Mouse (Mus musculus) MEL (cell line): ENCODE results near the gene Veph1. TPM values are rescaled to one million over a fixed set of nuclear protein-coding genes. Genes with fewer than 3 reads are reported as not detected.

Experiments used
- DNase-seq: peaks from one replicate; pipeline ENCODE4 v3.0.0; 2011; ENCODE audit warnings: low read depth, low spot score
- H3K27ac ChIP-seq: 2 replicates; pipeline ENCODE4 v1.5.1; 2012; ENCODE audit warnings: low read depth, mild to moderate bottlenecking, control low read depth, low read length, moderate library complexity; ENCODE audit not compliant: control insufficient read depth
- H3K27me3 ChIP-seq, 2 experiments: fragments of 150-350 bp in 1 of 2; sonication (generic) in 1 of 2; 2 replicates each; pipeline ENCODE4 v1.6.1; 2012; ENCODE audit warnings: low read length in 2 of 2, mild to moderate bottlenecking in 2 of 2, improper control_type of control experiment in 1 of 2, moderate library complexity in 1 of 2; ENCODE audit not compliant: insufficient read depth in 2 of 2, control insufficient read depth in 1 of 2
- H3K36me3 ChIP-seq, 2 experiments: 2 replicates each; pipeline ENCODE4 v1.6.1; 2012 to 2014; ENCODE audit warnings: low read length in 2 of 2, improper control_type of control experiment in 1 of 2, inconsistent platforms in 1 of 2, mild to moderate bottlenecking in 1 of 2; ENCODE audit not compliant: insufficient read depth in 2 of 2, control insufficient read depth in 1 of 2
- H3K4me1 ChIP-seq, 2 experiments: fragments of 150-350 bp in 1 of 2; sonication (generic) in 1 of 2; 2 replicates each; pipeline ENCODE4 v1.6.1; 2012; ENCODE audit warnings: low read length in 2 of 2, improper control_type of control experiment in 1 of 2, mild to moderate bottlenecking in 1 of 2; ENCODE audit not compliant: insufficient read depth in 2 of 2, control insufficient read depth in 1 of 2
- H3K4me3 ChIP-seq, 2 experiments: fragments of 150-350 bp in 1 of 2; sonication (generic) in 1 of 2; 2 replicates each; pipeline ENCODE4 v1.5.1; 2012; ENCODE audit warnings: low read depth in 2 of 2, low read length in 2 of 2, mild to moderate bottlenecking in 2 of 2, moderate library complexity in 2 of 2, control low read depth in 1 of 2, improper control_type of control experiment in 1 of 2; ENCODE audit not compliant: control insufficient read depth in 1 of 2, insufficient read depth in 1 of 2
- H3K79me2 ChIP-seq: 2 replicates; pipeline ENCODE4 v1.6.1; 2012; ENCODE audit warnings: mild to moderate bottlenecking, low read length, moderate library complexity; ENCODE audit not compliant: control insufficient read depth, poor library complexity, insufficient read depth
- H3K9ac ChIP-seq: 2 replicates; pipeline ENCODE4 v1.6.1; 2012; ENCODE audit warnings: low read depth, mild to moderate bottlenecking, control low read depth, low read length, moderate library complexity; ENCODE audit not compliant: control insufficient read depth, poor library complexity, severe bottlenecking
- H3K9me3 ChIP-seq: fragments of 150-350 bp; sonication (generic); replicated peaks from 2 replicates; pipeline ENCODE4 v1.6.1; 2012; ENCODE audit warnings: mild to moderate bottlenecking, low read length, improper control_type of control experiment, moderate library complexity; ENCODE audit not compliant: insufficient read depth
- BHLHE40 ChIP-seq: IDR thresholded peaks from 2 replicates; pipeline ENCODE4 v1.6.1; 2012; ENCODE audit warnings: low read depth, mild to moderate bottlenecking, inconsistent platforms, low read length, improper control_type of control experiment, borderline replicate concordance
- CHD1 ChIP-seq: IDR thresholded peaks from 2 replicates; pipeline ENCODE4 v1.6.1; 2012; ENCODE audit warnings: low read depth, mild to moderate bottlenecking, inconsistent platforms, low read length, improper control_type of control experiment
- CHD2 ChIP-seq: IDR thresholded peaks from 2 replicates; pipeline ENCODE4 v1.6.1; 2011; ENCODE audit warnings: low read length, improper control_type of control experiment
- E2F4 ChIP-seq: IDR thresholded peaks from 2 replicates; pipeline ENCODE4 v1.6.1; 2011; ENCODE audit warnings: low read depth, low read length, improper control_type of control experiment, borderline replicate concordance
- EP300 ChIP-seq, 2 experiments: IDR thresholded peaks; 2 replicates each; pipeline ENCODE4 v1.6.1; 2011; ENCODE audit warnings: improper control_type of control experiment in 2 of 2, low read length in 2 of 2, low read depth in 1 of 2, mild to moderate bottlenecking in 1 of 2
- ETS1 ChIP-seq: IDR thresholded peaks from 2 replicates; pipeline ENCODE4 v1.6.1; 2012; ENCODE audit warnings: low read depth, mild to moderate bottlenecking, inconsistent platforms, low read length, improper control_type of control experiment, moderate library complexity
- HCFC1 ChIP-seq: IDR thresholded peaks from 2 replicates; pipeline ENCODE4 v1.6.1; 2012; ENCODE audit warnings: low read depth, mild to moderate bottlenecking, inconsistent platforms, low read length, improper control_type of control experiment, moderate library complexity
- JUND ChIP-seq: IDR thresholded peaks from 2 replicates; pipeline ENCODE4 v1.6.1; 2011; ENCODE audit warnings: low read depth, mild to moderate bottlenecking, improper control_type of control experiment, low read length
- MAFK ChIP-seq: IDR thresholded peaks from 2 replicates; pipeline ENCODE4 v1.6.1; 2011; ENCODE audit warnings: low read depth, mild to moderate bottlenecking, low read length, improper control_type of control experiment, borderline replicate concordance
- MAZ ChIP-seq: IDR thresholded peaks from 2 replicates; pipeline ENCODE4 v1.6.1; 2012; ENCODE audit warnings: low read depth, mild to moderate bottlenecking, inconsistent platforms, low read length, improper control_type of control experiment
- MEF2A ChIP-seq: IDR thresholded peaks from 2 replicates; pipeline ENCODE4 v1.6.1; 2014; ENCODE audit warnings: low read depth, mild to moderate bottlenecking, inconsistent platforms, low read length, improper control_type of control experiment; ENCODE audit not compliant: poor library complexity, insufficient replicate concordance, severe bottlenecking; ENCODE audit errors: extremely low read depth
- MXI1 ChIP-seq: IDR thresholded peaks from 2 replicates; pipeline ENCODE4 v1.6.1; 2011; ENCODE audit warnings: mild to moderate bottlenecking, low read depth, low read length, improper control_type of control experiment
- MYC ChIP-seq: IDR thresholded peaks from 2 replicates; pipeline ENCODE4 v1.6.1; 2011; ENCODE audit warnings: low read depth, mild to moderate bottlenecking, low read length, improper control_type of control experiment, moderate library complexity
- NELFE ChIP-seq: IDR thresholded peaks from 2 replicates; pipeline ENCODE4 v1.6.1; 2011; ENCODE audit warnings: low read depth, low read length, improper control_type of control experiment
- POLR2AphosphoS5 ChIP-seq: IDR thresholded peaks from 2 replicates; pipeline ENCODE4 v1.6.1; 2012; ENCODE audit warnings: low read depth, borderline replicate concordance, mild to moderate bottlenecking, inconsistent platforms, low read length, moderate library complexity, mixed read lengths
- RAD21 ChIP-seq: IDR thresholded peaks from 2 replicates; pipeline ENCODE4 v1.6.1; 2011; ENCODE audit warnings: mild to moderate bottlenecking, low read depth, low read length, improper control_type of control experiment
- SIN3A ChIP-seq: IDR thresholded peaks from 2 replicates; pipeline ENCODE4 v1.6.1; 2012; ENCODE audit warnings: low read length, improper control_type of control experiment, inconsistent platforms
- SMC3 ChIP-seq: IDR thresholded peaks from 2 replicates; pipeline ENCODE4 v1.6.1; 2011; ENCODE audit warnings: low read depth, low read length, improper control_type of control experiment
- TAL1 ChIP-seq: IDR thresholded peaks from 2 replicates; pipeline ENCODE4 v1.6.1; 2012; ENCODE audit warnings: mild to moderate bottlenecking, inconsistent platforms, low read length, moderate library complexity, mixed read lengths
- TCF12 ChIP-seq: IDR thresholded peaks from 2 replicates; pipeline ENCODE4 v1.6.1; 2014; ENCODE audit warnings: low read depth, mild to moderate bottlenecking, inconsistent platforms, low read length, improper control_type of control experiment, moderate library complexity
- USF1 ChIP-seq: IDR thresholded peaks from 2 replicates; pipeline ENCODE4 v1.6.1; 2014; ENCODE audit warnings: low read depth, mild to moderate bottlenecking, inconsistent platforms, low read length, improper control_type of control experiment, moderate library complexity
- ZKSCAN1 ChIP-seq: IDR thresholded peaks from 2 replicates; pipeline ENCODE4 v1.6.1; 2012; ENCODE audit warnings: low read depth, mild to moderate bottlenecking, inconsistent platforms, low read length, improper control_type of control experiment, moderate library complexity
- ZMIZ1 ChIP-seq: IDR thresholded peaks from 2 replicates; pipeline ENCODE4 v1.6.1; 2012; ENCODE audit warnings: low read depth, mild to moderate bottlenecking, inconsistent platforms, low read length, improper control_type of control experiment, moderate library complexity
- polyA plus RNA-seq, 2 experiments: library from polyadenylated mRNA; stranded (reverse) in 1 of 2; unstranded in 1 of 2; fragments of >175 nt in 1 of 2; fragments of >200 nt in 1 of 2; gene quantifications; 2 replicates each; pipeline versions ENCODE4 v1.2.1 to v1.2.4; 2012; ENCODE audit warnings: low replicate concordance in 2 of 2, low read depth in 1 of 2; ENCODE audit not compliant: insufficient read length in 2 of 2, insufficient read depth in 1 of 2, missing spikeins in 1 of 2
- total RNA-seq: library from RNA; depleted of rRNA; stranded (reverse); fragments of 300-350 nt; gene quantifications from 2 replicates; pipeline ENCODE4 v1.2.3, GENCODE M21; 2012

Veph1 gene
- total and polyA plus RNA-seq, 3 experiments: 0.01 TPM; not detected in 2

DNA sequence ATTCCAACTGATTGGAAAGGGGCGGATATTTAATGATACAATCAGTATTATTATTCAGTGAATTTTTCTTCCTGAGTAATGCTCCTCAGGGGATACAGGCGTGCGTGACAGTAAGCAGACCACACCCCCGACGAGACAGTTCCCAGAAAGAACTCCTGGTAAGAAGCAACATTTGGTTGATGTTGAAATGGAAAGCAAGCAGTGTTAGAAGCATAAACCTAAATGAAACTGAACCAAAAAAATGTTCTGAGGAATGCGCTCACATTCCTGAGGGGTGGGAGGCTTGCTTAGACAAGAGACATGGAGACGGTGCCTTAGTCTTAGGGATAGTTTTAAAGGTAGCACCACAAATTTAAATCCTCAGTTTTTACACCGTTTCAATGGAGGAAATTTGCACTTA, 80.9 kb downstream of the Veph1 start:
- Histone ChIP-seq H3K9ac (no peak overlapping the region), H3K27ac (no peak overlapping the region), H3K9me3 (no peaks in the 10 kb centered on the region), H3K36me3 (no peaks in the 10 kb centered on the region), H3K4me1 (no peaks in the 10 kb centered on the region), H3K4me3 (no peak overlapping the region), H3K79me2 (no peaks in the 10 kb centered on the region), H3K27me3 (no peaks in the 10 kb centered on the region; a peak in 1 of 4 replicates)
- no peak for DNase-seq
- TF ChIP-seq MAZ (no peak), NELFE (no peak), MXI1 (no peak), JUND (no peak), E2F4 (no peak), BHLHE40 (no peak), SIN3A (no peak), TCF12 (no peak)

DNA sequence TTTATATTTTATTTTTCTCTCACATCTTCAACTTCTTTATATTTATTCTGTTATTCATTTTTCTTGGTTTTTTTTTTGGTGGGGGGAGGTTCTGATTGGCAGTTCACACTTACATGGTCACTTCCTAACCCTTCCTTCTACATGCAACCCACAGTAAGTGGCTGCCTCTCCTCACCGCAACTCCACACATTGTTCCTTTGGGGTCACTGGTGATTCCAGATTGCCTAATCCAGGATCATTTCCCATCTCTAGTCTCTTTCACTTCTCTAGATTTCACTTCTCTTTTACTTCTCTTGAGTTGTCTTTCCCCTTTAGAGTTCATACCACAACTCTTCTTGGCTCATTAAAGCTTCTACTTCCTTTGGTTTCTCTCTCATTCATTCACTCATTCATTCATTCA, 83.1 kb downstream of the Veph1 start:
- no peak overlapping the region for H3K4me3 ChIP-seq
- no peak overlapping the region for H3K27ac ChIP-seq
- H3K36me3 ChIP-seq: no peaks in the 10 kb centered on the region
- DNase-seq: no peak
- no peaks in the 10 kb centered on the region for H3K79me2 ChIP-seq
- H3K4me1 ChIP-seq: no peaks in the 10 kb centered on the region
- no peaks in the 10 kb centered on the region; a peak in 1 of 4 replicates for H3K27me3 ChIP-seq
- no peak overlapping the region for H3K9ac ChIP-seq
- H3K9me3 ChIP-seq: no peaks in the 10 kb centered on the region
- TF ChIP-seq HCFC1 (no peak), BHLHE40 (no peak), MXI1 (no peak), ZKSCAN1 (no peak)

DNA sequence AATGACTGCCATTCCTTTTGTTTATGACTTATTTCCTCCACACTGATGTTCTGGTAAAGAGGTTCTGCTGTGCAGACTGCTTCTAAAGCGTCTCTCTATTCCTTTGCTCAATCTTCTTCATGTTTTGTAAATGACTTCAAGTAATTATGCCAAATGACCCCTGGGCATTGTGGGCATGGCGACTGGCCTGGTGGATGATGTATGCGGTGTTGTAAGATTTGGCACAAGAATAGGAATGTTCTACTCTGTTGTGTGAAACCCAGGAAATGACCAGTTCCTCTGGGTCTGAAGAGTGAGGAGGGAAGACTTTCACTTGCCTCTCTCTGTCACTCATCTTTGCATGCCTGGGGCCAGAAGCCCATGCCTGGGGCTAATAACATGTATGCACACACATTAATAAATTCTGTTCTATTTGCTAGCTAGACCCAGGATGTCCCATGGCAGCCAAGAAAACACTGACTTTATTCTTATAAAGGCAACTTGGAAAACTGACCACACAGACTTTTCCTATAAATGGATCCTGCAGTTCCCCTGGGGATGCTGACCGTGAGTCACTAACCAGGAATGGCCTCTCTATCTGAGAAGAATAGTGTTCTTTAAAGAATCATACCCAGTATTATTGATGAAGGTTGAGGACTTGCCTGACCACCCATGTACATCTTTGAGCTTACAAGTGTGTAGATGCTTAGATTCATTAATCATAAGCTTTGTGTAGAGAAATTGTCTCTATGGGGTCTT, 87.6 kb downstream of the Veph1 start:
- no peaks in the 10 kb centered on the region for H3K79me2 ChIP-seq
- H3K4me1 ChIP-seq: no peaks in the 10 kb centered on the region
- no peaks in the 10 kb centered on the region for H3K27me3 ChIP-seq
- no peak for DNase-seq
- H3K36me3 ChIP-seq: no peaks in the 10 kb centered on the region
- H3K9me3 ChIP-seq: no peaks in the 10 kb centered on the region
- H3K4me3 ChIP-seq: no peak overlapping the region
- no peak for TF ChIP-seq RAD21
- TF ChIP-seq MAFK: no peak
- no peak for TF ChIP-seq USF1
- no peak for TF ChIP-seq CHD2
- TF ChIP-seq ETS1: no peak
- no peak for TF ChIP-seq ZMIZ1
- TF ChIP-seq NELFE: no peak
- no peak for TF ChIP-seq POLR2AphosphoS5
- no peak for TF ChIP-seq TAL1
- no peak for TF ChIP-seq HCFC1
- no peak for TF ChIP-seq MYC
- TF ChIP-seq SMC3: no peak
- no peak for TF ChIP-seq BHLHE40
- TF ChIP-seq CHD1: no peak
- TF ChIP-seq MEF2A: no peak
- TF ChIP-seq JUND: no peak
- TF ChIP-seq MXI1: no peak
- TF ChIP-seq EP300 (IDR thresholded peaks at IDR 0.05; ENCODE audit: low read depth in 1 of 2, low read length in 2 of 2): no peak
- no peak overlapping the region for H3K9ac ChIP-seq
- H3K27ac ChIP-seq: no peak overlapping the region
